Mouse (Mus musculus) left cerebral cortex, postnatal 25 days (tissue): ENCODE results near the gene S1pr5. TPM values are rescaled to one million over a fixed set of nuclear protein-coding genes. Genes with fewer than 3 reads are reported as not detected.
"Not testable (repeated sequence)": the region's sequence is repeated elsewhere in the genome, so short reads cannot be mapped to it uniquely, and the experiment has no call there.

Experiments used
- DNase-seq, 2 experiments: peaks; one replicate each; pipeline ENCODE4 v3.0.0; 2022; ENCODE audit warnings: low spot score in 2 of 2, mixed read lengths in 1 of 2
- intact Hi-C: fragments of 180-260 bp; cut with DNase I; formaldehyde crosslinking; loops from one replicate; pipeline ENCODE4 v1.15.1; 2025
- total RNA-seq, 2 experiments: library from RNA; stranded (reverse); gene quantifications; 2 replicates each; pipeline ENCODE4 v1.2.3; 2021

The S1pr5 gene
- total RNA-seq, 2 experiments from 2014 or later = 7.8 to 8.3 TPM

DNA sequence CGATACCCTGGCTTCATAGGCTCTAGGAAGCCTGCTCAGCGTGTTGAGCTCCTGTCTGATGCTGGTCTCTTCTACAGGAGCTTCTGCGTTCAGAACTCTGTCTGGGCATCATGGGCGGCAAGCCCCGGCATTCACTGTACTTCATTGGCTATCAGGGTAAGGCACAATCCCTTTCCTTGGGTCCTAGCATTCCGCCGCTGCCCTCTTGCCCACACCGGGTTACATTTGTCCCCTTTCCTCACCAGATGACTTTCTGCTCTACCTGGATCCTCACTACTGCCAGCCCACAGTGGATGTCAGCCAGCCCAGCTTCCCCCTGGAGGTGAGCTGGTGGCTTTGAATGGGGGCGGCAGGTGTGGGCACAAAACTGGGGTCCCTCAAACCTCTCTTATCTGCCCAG, 24.1 kb upstream of the S1pr5 start:
- intact Hi-C loops = no loop called here
- no peak for DNase-seq

DNA sequence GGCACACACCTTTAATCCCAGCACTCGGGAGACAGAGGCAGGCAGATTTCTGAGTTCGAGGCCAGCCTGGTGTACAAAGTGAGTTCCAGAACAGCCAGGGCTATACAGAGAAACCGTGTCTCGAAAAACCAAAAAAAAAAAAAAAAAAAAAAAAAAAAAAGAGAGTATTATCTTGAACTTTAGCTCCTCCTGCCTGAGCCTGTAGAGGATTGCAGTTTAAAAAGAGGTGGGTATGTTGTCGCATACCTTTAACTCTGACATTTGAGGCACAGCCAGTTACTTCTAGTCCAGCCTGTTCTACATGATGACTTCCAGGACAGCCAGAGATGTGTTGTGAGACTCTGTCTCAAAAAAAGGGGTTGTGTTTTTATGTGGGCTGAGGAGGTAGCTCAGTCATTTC, 21.3 kb upstream of the S1pr5 start:
- DNase-seq = not testable (repeated sequence)

DNA sequence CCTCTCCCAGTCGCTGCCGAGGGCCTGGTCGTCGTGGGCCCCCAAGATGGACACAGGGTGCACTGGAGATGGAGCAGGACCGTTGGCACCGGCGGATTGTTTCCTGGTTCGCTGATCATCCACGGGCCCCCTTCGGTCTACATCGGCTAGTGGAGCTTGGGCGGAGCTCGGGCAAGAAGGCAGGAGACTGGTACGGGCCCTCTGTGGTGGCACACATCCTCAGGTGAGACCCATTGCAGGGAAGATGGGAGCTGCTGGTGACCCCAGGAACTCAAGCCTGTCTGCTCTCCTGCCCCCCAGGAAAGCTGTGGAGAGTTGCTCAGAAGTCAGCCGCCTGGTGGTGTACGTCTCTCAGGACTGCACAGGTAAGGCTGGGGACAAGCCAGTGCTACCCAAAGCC, 20.1 kb upstream of the S1pr5 start:
- intact Hi-C loops = no loop called here
- no peak for DNase-seq

More for the DNA sequence above, 21.3 kb upstream of the S1pr5 start:
- intact Hi-C loops = not testable (repeated sequence)

DNA sequence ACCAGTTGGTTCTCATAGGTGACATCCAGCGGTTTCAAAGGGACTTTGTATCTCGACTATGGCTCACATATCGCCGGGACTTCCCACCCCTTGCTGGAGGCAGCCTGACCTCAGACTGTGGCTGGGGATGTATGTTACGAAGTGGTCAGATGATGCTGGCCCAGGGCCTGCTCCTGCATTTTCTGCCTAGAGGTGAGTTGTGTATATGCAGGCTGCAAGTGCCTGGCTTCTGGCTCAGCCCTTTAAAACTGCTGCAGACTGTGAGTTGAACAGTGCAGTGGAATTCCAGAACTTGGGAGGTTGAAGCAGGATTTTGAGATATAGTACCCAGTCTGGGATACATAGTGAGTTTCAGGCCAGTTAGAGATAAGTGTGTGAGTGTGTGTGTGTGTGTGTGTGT, 18.6 kb upstream of the S1pr5 start:
- intact Hi-C loops = no loop called here

DNA sequence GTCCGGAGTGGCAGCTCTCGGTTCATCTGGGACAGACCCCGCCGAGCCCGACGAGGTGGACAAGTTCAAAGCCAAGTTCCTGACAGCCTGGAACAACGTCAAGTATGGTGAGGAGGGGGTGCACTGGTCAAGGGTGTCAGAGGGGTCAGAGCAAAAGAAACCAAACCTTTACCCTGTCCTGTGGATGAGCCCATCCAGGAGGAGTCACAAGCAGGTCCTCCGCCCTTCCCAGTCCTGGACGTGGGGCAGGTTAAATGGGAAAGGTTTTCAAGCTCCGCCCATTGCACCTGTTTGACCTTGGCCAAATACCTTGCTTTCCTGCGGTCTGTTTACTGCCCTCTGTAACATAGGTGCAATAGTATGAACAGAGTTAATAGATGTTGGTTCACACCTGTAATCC, 17.4 kb upstream of the S1pr5 start:
- intact Hi-C loops = loop anchor here (2.0 kb wide), 1 partner anchor 21 kb away; the partner anchor contains the start of gene Kri1
- DNase-seq = no peak

More for the DNA sequence above, 18.6 kb upstream of the S1pr5 start:
- DNase-seq = no peak

DNA sequence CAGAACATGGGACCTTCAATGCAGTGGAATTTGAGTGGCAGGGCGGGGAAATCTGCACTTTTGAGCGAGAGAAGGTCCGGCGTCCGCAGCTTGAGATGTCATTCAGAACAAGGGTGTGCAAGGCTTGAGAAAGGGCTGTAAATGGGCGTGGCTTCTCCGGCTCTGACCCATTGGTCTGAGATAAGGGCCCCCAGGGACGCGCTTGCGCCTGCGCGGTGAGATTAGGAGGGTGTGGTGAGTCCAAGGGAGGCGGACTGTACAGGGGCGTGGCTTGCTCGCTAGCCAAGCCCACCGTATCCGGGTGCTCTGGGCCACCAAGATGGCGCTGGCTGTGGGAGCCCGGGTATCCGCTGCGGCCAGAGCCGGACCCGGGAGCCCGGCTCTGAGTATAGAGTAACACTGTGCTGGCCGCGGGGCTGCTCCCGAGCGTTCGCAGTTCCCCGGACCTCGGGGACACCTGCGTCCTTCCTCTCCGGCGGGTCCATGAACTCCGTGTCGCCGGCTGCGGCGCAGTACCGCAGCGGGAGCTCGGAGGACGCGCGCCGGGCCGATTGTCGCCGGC, 16.8 kb upstream of the S1pr5 start, which contains the start of gene Atg4d:
Gene Atg4d, plus strand, starts transcription at position 294 of the 562 bp plus-strand sequence.
- intact Hi-C loops = loop anchor here (2.0 kb wide), 1 partner anchor 22 kb away; the partner anchor contains the start of gene Kri1
- peak; percentile 94 to 99 for DNase-seq

DNA sequence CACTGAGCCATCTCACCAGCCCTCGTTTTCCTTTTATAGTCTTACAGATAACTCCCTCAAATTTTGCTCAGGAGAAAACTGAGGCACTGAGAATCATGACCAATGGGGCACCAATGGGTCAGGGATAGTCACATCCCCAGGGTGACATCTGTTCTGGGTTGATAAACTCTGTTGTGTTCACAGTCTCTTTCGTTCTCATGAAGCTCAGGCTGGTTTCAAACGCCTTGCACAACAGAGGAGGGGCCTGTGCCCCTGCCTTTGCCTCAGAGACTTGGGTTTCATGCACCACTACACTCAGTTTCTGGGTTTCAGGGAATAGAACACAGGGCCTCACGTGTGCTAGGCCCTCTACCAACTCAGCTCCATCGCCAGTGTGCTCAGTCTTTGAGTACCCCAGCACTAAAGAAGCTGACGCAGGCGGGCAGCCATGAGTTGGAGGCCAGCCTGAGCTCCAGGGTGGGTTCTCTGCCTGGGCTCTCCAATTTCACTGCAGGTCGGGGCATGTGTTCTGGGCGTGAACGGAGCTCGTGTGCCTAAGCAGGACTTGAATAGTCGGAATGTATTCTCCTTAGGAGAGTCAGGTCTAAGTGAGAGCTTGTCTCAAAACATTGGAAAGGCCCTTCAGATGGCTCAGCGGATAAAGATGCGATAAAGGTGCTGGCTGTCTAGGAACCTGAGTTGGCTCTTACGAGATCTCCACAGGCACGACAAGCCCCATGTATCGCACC, 16.2 kb upstream of the S1pr5 start:
- DNase-seq = no peak
- intact Hi-C loops = loop anchor here (2.0 kb wide), 1 partner anchor 22 kb away; the partner anchor contains the start of gene Kri1

DNA sequence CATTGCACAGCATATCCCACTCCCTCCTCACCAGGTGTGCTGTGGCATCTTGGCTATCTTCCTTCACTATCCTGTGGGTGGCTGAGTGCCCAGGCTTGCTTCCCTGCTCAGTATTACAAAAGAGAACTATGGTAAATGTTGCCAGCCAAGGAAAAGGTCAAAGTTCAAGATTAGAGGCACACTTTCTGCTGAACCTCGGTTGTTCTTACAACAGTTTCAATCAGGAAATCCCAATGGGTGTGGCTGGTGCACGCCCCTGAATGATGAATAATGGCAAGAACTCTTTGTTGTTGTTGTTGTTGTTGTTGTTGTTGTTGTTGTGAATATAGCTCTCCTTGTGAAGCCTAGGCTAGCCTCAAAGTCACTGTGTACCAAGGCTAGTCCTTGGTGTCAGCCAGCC, 13.6 kb upstream of the S1pr5 start:
- intact Hi-C loops = no loop called here
- no peak for DNase-seq

DNA sequence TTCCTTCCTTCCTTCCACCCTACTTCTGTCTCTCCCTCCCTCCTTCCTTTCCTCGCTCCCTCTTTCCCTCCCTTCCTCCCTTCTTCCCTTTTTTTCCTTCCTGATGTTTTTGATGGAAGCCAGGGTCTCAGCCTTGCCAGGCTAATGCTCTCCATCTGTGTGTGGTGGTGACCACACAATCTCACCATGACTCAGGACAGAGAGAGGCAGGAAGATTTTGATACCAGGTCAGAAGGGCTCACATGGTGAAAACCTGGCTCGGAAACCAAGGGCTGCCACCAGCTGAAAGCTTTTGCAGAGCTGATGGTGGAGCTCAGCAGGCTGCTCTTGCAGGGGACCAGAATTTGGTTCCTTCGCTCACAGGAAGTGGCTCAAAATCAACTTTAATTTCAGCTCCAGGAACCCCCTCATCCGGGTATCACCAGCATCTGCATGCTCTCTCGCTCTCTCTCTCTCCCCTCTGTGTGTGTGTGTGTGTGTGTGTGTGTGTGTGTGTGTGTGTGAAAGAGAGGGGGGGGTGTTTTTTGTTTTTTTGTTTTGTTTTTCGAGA, 12.3 kb upstream of the S1pr5 start:
- DNase-seq = no peak
- intact Hi-C loops = no loop called here

DNA sequence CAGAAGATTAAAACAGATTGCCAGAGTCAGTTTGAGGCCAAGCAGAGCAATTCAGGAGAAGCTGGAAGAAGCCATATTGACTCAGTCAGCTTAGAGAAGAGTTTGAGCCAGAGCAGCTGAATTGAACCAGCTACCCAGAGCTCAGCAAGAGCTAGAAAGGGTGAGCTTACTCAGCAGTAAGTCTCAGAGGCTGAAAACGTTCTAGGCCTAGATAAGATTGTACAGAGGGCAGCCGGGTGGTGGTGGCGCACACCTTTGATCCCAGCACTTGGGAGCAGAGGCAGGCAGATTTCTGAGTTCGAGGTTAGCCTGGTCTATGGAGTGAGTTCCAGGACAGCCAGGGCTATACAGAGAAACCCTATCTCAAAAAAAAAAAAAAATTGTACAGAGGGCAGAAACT, 8.1 kb upstream of the S1pr5 start:
- intact Hi-C loops, DNase-seq: not testable (repeated sequence)

DNA sequence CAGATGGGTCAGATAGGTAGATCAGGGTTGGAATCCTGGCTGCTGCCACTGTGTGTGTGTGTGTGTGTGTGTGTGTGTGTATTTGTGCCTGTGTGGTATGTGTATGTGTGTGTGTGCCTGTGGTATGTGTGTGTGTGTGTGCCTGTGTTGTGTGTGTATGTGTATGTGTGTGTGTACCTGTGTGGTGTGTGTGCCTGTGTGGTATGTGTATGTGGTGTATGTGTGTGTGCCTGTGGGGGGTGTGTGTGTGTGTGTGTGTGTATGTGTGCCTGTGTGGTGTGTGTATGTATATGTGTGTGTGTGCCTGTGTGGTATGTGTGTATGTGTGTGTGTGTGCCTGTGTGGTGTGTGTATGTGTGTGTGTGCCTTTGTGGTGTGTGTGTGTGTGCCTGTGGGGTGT, 6.4 kb upstream of the S1pr5 start:
- DNase-seq = no peak
- intact Hi-C loops = no loop called here

DNA sequence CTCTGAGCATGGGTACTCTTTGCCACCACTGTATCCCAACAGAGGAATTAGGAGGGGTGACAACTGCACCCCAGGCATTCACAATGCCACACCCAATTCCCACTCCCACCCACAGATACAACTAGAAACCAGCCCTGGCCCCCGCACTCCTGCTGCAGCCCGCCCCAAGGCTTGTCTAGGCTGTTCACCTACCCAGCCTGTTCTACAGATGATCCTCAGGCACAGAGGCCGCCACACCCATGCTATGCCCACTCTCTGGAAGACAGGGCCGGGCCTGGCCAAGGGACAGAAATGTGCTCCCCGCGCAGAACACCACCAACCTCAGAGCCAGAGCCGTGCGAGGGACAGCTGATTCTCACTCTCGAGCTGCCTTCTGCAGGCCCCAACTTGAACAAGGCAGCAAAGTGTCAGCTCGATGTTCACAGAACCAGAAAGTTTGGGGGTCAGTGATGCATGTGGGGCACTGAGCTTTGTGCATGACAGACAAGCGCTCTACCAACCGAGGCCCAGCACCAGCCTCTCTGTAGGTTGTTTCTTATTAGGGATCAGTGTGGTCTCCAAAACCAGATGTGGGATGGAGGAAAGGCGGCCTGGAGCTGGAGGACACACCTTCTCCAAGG, 3.0 kb upstream of the S1pr5 start:
- intact Hi-C loops = no loop called here
- no peak for DNase-seq

DNA sequence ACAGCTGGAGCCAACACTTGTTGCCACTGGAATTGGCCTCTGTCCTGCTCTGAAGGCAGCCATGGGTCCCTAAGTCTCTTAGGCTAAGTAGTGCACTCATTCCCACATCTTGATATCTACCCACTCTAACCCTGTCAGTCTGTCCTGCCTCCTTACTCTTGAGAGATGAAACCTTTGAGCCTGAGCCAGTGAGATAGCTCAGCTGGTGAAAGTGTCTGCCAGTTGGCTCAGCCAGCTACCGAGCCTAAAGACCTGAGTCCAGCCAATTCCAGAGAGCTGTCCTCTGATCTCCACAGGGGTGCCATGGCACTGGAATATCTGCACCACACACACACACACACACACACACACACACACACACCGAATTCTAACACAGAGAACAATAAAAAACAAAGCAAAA, 2.3 kb upstream of the S1pr5 start:
- intact Hi-C loops = no loop called here
- no peak for DNase-seq

DNA sequence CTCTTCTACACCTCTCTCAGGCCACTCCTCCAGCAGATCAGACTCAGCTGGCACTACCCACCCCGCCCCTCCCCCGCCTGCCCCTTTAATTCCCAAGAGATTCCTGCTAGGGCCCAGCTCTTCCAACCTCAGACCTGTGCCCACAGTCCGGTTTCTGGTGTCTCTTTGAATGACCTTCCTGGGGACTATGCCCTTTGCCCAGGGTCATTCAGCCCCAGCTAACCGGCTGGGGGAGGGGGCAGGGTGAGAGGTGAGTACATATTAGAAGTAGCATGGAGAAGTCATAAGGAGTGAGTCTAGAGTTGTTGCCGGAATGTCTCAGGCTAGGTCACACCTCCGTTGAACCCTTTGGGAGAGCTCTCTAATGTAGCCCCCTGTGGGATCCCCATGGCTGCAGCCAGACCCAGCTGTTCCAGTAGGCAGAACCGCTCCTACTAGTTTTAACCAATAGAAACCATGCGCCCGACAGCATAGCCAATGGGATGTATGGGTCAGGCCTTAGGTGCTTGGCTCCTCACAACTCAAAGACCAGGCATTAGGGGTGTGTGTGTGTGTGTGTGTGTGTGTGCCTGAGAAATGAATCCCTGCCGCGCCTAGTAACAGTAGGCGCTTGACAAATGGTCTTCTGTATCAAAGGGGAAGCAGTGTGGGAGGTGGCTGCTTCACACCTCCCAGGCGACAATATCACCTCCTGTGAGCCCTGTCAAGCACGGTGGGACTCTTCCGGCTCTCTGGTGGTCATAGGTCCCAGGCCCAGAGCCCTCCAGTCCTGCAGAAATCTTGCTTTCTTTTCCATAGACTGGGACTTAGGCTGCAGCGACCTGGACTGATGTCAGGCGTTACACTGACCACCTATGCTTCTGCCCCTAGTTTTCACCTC, 1.6 kb upstream of the S1pr5 start:
- intact Hi-C loops = no loop called here
- no peak for DNase-seq

DNA sequence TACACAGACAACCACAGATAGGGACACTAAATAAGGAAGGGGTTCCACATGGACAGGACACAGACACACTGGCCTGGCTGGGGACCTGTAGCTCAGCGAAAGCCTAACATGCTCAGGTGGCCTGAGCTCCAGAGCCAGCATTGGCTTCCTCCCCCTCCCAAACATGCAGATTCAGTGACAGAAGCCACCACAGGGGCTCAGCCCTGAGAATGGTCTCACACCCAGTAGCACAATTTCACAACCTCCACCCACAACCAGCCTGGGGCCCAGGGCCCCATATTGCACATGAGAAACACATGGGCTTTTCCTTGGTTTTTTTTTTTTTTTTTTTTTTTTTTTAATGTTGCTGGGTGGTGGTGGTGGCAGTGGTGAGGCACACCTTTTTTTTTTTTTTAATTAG, 1.9 kb downstream of the S1pr5 start:
- intact Hi-C loops = no loop called here

DNA sequence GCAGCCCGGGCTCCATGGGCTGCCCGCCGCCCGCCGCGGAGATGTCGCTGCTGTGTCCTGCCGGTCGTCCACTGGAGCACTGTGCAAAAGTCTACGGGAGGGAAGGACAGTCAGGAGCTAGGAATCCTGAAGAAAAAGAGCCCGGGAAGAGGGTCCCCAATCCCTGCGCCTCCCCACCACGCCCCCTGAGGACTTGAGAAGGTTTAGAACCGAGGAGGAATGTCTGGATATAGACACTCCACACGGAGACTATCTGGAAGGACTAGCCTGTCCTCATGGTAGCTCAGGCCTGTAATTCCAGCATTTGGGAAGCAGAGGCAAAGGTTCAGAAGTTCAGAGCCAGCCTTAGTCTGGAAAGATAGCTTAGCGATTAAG, 3.1 kb downstream of the S1pr5 start:
- DNase-seq = no peak
- intact Hi-C loops = no loop called here

More for the DNA sequence above, 1.9 kb downstream of the S1pr5 start:
- DNase-seq = no peak

DNA sequence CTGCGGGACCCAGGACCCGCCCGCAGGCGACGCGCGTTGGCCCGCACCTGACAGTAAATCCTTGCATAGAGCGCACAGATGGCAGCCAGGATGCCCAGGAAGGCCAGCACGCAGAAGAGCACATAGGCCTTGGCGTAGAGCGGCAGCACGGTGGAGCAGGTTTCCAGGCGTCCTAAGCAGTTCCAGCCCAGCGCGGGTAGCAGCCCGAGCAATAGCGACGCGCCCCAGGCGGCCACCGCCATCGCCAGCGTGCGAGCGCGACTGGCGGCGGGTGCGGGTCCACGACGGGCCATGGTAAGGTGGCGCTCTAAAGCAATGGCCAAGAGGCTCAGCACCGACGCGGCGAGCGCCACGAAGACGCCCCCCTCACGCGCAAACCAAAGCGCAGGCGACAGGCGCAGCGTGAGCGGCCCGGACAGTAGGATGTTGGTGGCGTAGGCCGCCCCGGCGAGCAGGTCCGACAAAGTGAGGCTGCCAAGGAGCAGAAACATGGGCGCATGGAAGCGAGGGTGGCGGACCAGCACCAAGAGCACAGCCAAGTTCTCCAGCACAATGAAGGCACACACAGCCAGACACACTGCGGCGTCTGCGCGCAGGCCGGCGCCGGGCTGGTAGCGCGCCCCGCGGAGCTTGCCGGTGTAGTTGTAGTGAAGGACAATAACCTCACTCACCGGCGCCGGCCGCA, 3.7 kb downstream of the S1pr5 start:
- intact Hi-C loops = no loop called here
- peak; percentile 47 to 56 for DNase-seq

DNA sequence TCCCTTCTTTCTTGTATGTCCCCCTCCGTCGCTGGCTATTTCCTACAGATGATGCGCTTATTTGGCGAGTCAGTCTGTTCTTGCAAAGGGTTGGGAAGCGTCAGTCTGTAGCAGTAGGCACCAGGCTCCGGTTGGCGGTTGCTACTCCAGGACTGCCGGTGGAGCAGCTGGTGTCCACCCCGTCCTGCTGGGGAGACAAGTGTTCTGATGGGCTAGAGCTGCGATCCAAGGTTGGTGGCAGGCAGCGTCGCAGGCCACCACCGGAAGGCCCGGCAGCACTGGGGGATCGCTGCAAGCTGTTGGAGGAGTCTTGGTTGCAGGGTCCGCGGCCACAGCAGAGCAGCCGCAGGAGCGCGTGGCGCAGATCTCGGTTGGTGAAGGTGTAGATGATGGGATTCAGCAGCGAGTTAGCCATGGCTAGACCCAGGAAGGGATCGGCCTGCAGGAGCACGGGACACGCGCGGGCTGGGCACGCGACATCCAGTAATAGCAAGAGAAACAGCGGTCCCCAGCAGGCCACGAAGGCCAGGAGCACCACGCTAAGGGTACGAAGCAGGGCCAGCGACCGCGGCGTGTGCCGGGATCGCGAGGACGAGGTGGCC, 4.3 kb downstream of the S1pr5 start:
- no peak for DNase-seq
- intact Hi-C loops = no loop called here

DNA sequence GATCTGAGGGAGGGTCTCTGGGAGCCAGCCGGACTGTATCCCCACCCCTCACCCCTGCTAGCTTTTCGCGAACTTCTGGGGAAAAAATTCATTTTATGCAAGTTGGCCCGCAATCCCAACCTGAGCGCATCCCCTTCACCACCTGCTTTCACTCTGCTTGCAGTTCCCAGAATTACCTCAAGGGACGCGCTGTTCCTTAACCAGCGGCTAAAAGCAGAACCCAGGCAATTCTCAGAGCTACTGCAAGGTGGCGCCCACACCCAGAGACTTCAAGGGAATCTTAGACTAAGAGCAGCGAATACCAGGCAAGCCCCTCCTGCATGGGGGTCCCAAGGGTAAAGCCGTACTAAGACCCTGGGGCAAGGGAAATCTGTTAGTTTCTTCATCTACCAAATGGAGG, 6.9 kb downstream of the S1pr5 start:
- peak; percentile 72 to 88 for DNase-seq
- intact Hi-C loops = no loop called here
